Mouse (Mus musculus): ENCODE data around the gene St14.

- TF ChIP-seq CTCF (IDR thresholded peaks at IDR 0.05) (no peak), EP300 (IDR thresholded peaks at IDR 0.05) (no peak)
Observed at GRCm38 (mm10) chr9:31162911-31163310, 31.3 kb upstream of the St14 start.
